Mouse (Mus musculus) heart, postnatal 25 days (tissue): ENCODE measurements around the gene Gm20388. TPM values are rescaled to one million over a fixed set of nuclear protein-coding genes. Genes with fewer than 3 reads are reported as not detected.

Experiments used
- DNase-seq: peaks from one replicate; pipeline ENCODE4 v3.0.0; 2022; ENCODE audit warnings: low spot score
- intact Hi-C: fragments of 180-260 bp; cut with DNase I; formaldehyde crosslinking; loops from one replicate; pipeline ENCODE4 v1.15.1; 2025
- total RNA-seq, 2 experiments: library from RNA; stranded (reverse); gene quantifications; 2 replicates each; pipeline ENCODE4 v1.2.3; 2021

Gm20388 gene
- total RNA-seq, 2 experiments from 2014 or later, result 2.7 TPM; not detected in 1

GRCm38 (mm10) chr8:120539381-120539774 lies 628.7 kb downstream of the Gm20388 start:
- intact Hi-C loops, result loop anchor here (5.0 kb wide), 1 partner anchor 212 kb away; no protein-coding TSS in a partner anchor
- DNase-seq, result no peak

DNA sequence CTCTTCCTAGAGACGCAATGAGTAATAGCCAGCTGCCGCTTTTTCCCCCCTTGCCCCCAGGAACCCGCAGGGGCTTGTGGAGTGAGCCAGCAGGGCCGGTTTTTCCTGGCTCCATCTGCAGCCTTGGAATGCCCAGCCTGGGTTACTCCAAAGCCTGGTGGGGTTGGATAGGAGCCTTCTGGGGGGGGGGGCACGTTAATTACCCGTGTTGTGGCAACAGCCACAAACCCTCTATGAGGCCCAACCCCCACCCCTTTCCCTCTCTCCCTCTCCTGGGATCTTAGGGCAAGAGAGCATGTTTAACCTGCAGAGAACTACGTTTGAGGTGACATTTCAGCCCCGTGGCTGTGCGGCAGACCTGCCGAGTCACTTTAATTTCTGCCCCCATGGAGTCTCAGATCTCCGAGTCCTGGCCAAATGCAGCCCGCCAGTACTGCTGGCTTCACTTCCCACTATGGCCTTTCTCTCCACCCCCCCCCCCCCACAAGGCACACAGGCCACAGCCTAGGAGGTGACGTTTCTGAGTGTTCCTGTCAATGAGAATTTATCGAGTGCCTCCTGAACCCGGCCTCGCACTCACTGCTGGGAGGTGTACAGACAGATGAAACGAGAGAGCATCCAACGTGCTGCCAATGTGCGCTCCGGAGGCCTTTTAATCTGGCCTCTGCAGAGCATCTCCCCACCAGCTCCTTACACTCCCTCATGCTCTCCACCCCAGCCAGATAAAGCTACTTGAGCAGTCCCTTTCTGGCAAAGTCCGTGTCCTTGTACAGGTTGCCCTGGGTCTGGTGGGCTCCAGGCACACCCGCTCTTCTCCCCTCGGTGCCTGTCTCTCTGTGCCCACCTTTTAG lies 629.4 kb downstream of the Gm20388 start:
- intact Hi-C loops, result loop anchor here (5.0 kb wide), 1 partner anchor 213 kb away; no protein-coding TSS in a partner anchor
- DNase-seq, result no peak

GRCm38 (mm10) chr8:120542995-120543394 lies 632.4 kb downstream of the Gm20388 start:
- DNase-seq, result no peak
- intact Hi-C loops, result no loop called here

- intact Hi-C loops, result no loop called here
These were observed 632.9 kb downstream of the Gm20388 start for GRCm38 (mm10) chr8:120543416-120544055.

GRCm38 (mm10) chr8:120544155-120544554 lies 633.5 kb downstream of the Gm20388 start:
- intact Hi-C loops, result no loop called here
- no peak for DNase-seq

More at GRCm38 (mm10) chr8:120543416-120544055, 632.9 kb downstream of the Gm20388 start:
- no peak for DNase-seq

DNA sequence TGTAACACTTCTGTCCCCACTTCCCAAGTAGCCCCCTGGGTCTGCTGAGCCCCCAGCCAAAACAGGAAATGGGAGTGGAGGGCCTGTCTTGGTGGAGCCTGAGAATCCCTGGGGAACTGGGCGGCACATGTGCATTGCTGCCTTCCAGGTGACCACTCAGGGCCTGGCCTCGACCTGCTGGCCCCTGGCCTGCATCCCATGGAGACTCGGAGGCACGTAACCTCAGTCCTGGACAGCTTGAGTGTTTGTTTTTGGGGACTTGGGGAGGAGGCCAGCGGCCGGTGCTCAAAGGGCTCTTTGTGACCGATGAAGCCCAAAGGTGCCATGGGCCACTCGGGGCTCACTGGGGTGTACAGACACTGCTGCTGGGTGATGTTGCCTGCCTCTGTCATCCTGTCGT lies 636.9 kb downstream of the Gm20388 start:
- intact Hi-C loops, result no loop called here
- DNase-seq, result no peak

DNA sequence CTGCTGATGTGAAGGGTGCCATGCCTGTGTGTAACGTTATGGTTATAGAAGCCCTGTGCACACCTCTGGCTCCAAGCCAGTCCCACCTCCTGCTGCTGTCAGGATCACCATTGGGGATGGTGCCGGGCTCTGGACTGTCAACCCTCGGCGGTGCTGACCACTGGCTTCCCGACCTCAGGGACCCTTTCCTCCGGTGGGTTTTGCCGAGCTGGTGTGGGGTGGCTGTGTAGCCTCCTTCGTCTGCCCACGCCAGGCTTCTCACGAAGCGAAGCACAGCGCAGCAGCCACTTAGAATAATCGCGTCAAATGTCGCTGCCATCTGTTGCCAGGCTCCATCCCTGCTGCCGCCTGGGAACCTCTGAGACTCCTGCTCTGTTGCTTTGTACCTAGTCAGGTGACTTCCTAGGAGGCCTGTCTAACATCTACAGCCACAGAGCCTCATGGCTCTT lies 637.7 kb downstream of the Gm20388 start:
- intact Hi-C loops, result no loop called here
- no peak for DNase-seq

- intact Hi-C loops, result no loop called here
- DNase-seq, result no peak
These were observed 638.8 kb downstream of the Gm20388 start for GRCm38 (mm10) chr8:120549321-120549921.

- intact Hi-C loops, result no loop called here
- no peak for DNase-seq
These were observed 639.3 kb downstream of the Gm20388 start for GRCm38 (mm10) chr8:120549922-120550321.

- intact Hi-C loops, result no loop called here
- no peak for DNase-seq
These were observed 639.8 kb downstream of the Gm20388 start for GRCm38 (mm10) chr8:120550430-120550829.

DNA sequence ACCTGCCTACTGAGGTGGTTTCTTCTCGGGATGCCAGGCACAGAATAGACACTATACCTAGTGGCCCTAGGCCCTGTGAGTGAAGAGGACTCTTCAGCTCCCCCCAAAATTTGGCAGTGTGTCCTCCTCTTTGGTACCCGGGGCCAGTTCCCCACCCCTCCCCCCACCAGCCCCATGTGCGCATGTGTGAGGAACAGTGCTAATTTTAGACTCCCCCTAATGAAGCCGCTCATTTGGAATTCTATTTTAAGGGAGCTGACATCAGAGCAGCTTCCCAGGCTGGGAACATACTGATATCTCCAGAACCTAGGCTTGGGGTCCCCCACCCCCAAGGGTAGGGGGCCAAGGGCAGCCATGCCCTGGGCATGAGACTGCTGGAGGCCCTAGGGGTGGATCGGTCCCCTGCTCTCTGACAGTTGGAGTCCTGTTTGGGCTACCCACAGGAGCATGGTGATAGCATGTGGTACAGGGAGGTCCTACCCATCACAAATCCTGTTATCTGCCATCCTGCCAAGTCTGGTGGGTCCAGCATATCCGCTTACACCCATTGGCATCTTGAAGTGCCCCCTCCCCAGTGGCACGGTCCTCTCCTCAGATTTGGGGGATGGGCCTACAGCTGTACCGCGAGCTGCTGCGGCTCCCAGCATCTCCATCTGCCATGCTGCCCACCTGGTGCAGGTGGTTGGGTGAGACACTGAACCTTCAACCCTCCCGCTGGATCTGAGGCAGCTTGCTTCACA lies 640.5 kb downstream of the Gm20388 start:
- no peak for DNase-seq
- intact Hi-C loops, result no loop called here

DNA sequence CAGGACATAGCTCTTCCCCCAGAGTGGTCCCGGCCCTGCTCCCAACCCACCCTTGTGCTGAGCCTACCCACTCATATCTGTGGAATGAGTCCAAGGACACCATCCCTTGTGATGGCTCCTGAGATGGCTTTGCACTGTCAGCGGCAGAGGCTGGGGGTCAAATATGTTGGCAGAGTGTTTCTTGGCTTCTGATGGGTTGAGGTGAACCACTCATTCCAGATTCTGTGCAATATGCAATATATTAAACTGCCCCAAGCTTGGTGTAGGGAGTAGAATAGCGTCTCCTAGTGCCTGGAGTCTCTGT lies 641.0 kb downstream of the Gm20388 start:
- DNase-seq, result no peak
- intact Hi-C loops, result no loop called here

- intact Hi-C loops, result no loop called here
- DNase-seq, result no peak
These were observed 641.9 kb downstream of the Gm20388 start for GRCm38 (mm10) chr8:120552509-120552908.

DNA sequence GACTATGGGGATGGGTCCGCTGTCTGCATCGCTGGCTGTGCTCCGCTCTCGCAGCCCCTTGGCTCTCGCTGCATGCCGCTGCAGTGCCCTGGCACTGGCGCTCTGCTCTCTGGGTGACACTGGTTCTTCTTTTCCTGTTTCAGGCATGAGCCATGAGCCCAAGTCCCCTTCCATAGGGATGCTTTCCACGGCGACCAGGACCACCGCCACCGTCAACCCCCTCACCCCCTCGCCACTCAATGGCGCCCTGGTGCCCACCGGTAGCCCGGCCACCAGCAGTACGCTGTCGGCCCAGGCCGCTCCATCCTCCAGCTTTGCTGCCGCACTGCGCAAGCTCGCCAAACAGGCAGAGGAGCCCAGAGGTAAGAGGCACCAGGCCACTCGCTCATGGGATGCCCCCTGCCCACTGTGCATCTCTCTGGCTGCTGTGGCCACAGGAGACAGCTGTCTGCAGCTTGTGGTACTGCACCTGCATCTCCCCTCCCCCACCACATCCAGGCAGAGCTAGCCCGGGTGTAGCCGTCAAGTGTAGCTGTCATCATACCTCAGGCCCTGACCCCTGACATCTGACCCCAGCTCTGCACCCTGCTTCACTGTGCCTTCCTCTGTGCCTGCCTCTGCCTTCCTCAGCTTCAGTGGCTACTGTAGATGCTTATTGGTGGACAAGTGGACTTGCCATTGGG lies 642.9 kb downstream of the Gm20388 start:
- intact Hi-C loops, result no loop called here
- DNase-seq, result no peak

DNA sequence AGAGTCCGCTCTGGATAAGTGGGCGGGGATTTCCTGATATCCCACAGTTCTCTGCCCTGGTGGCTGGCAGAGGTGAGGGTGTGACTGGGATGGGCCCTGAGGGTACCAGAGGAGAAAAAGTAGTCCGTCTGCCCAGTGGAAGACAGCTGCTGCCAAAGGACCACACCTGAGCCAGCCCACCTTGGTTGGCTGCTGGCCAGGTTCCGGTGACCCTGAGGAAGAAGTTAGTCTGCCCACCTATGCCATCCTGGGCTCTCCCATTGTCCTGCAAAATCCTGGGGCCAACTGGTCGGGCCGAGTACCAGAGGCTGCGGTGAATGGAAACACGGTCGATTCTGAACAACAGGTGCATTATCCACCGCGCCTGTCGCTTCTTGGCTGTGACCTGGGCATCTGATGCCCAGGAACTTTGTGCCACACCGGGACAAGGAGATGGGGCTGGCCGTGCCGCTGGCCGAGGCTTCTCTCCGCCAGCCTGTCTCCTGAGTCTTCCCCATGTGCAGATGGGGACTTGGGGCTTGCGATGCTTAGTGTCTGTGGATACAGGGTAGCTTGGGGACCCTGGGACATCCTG lies 643.9 kb downstream of the Gm20388 start:
- intact Hi-C loops, result no loop called here
- no peak for DNase-seq

GRCm38 (mm10) chr8:120556198-120556892 lies 645.7 kb downstream of the Gm20388 start:
- intact Hi-C loops, result no loop called here
- DNase-seq, result no peak

- intact Hi-C loops, result no loop called here
- DNase-seq, result no peak
These were observed 646.7 kb downstream of the Gm20388 start for GRCm38 (mm10) chr8:120557170-120557965.

DNA sequence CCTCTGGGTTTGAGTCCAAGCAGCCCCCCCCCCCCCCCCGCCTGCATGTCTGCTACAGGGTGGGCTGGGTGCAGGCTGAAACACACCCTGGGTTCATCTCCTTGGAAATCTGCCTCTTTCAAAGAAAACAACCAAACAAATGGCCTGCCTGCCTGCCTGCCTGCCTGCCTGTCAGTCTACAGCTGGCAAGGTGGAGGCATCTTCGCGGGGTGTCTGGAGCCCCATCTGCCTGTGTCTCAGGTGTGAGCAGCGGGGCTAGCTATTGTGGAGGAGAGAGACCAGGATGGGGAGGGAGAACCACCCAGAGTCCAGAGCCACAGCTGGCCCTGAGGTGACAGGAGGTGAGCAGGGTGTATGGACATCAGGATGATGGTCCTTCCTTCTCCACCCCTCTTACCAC lies 647.5 kb downstream of the Gm20388 start:
- no peak for DNase-seq
- intact Hi-C loops, result no loop called here
